Mouse (Mus musculus): ENCODE measurements around the gene Slamf9. TPM values are rescaled to one million over a fixed set of nuclear protein-coding genes. Genes with fewer than 3 reads are reported as not detected.

Slamf9 gene
- polyA plus RNA-seq, 1 experiment from 2014 or later, result not detected

DNA sequence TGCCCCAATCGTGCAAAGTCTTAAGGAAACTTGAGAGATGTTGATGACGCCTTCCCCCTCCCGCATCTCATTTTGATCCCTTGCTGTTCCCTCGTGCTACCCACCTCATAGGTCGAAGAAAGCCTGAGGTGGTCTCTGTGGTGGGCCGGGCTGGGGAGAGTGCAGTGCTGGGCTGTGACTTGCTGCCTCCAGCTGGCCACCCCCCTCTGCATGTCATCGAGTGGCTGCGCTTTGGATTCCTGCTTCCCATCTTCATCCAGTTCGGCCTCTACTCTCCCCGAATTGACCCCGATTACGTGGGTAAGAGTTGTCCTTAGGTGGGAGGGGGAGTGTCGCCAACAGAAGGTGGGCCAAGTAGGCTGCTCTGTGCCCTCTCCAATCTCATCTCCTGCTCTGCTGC lies 9.5 kb downstream of the Slamf9 start:
- peak overlapping the region; percentile 40 for H3K9ac ChIP-seq (replicated peaks; ENCODE audit: low read depth, low read length)
- no peaks in the 10 kb centered on the region for H3K36me3 ChIP-seq (ENCODE audit: control insufficient read depth, insufficient read depth)
- H3K4me2 ChIP-seq (ENCODE audit: low read length), result peak overlapping the region; percentile 89
- H3K9me3 ChIP-seq (ENCODE audit: control insufficient read depth, low read length), result no peaks in the 10 kb centered on the region
- WGBS, result 46% methylated on average over 13 of the region's 13 CpGs
- peak overlapping the region; percentile 52 for H3K4me3 ChIP-seq (replicated peaks; ENCODE audit: low read length)
- no peaks in the 10 kb centered on the region for H3K27me3 ChIP-seq (replicated peaks; ENCODE audit: control insufficient read depth, insufficient read depth, low read length)
- H3K4me1 ChIP-seq (replicated peaks; ENCODE audit: control insufficient read depth, insufficient read depth, low read length), result peaks cover 62% of the 10 kb centered on the region
- H3K27ac ChIP-seq (ENCODE audit: low read length), result no peak overlapping the region
- no peak for ATAC-seq

DNA sequence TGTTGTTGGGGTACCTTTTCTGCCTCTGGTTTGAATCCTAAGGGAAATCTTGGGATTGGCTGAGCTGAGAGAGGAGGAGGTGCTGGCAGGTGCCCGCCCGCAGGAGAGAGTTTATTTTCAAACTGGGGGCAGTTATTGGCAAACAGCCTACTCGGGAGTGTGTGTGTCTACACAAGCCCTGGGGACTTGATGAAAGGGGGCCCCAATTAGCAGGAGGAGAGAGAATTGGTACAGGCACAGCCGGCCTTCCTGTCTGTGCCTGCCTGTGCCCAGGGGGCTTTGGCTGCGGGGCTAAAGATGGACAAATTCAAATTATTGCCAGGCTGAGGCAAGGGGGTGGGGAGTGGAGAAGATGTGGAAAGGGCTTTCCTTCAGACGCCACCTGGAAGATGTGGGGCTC lies 10.7 kb downstream of the Slamf9 start:
- peaks cover 68% of the 10 kb centered on the region for H3K4me1 ChIP-seq (replicated peaks; ENCODE audit: control insufficient read depth, insufficient read depth, low read length)
- no peaks in the 10 kb centered on the region for H3K27me3 ChIP-seq (replicated peaks; ENCODE audit: control insufficient read depth, insufficient read depth, low read length)
- peak overlapping the region; percentile 14; the same call in 1 of the 2 replicates for H3K27ac ChIP-seq (ENCODE audit: low read length)
- peak overlapping the region; percentile 89 for H3K4me2 ChIP-seq (ENCODE audit: low read length)
- H3K9me3 ChIP-seq (ENCODE audit: control insufficient read depth, low read length), result no peaks in the 10 kb centered on the region
- ATAC-seq, result no peak
- 4% methylated on average over 6 of the region's 6 CpGs for WGBS
- peak overlapping the region; percentile 40 for H3K9ac ChIP-seq (replicated peaks; ENCODE audit: low read depth, low read length)
- H3K4me3 ChIP-seq (replicated peaks; ENCODE audit: low read length), result peak overlapping the region; percentile 52
- no peaks in the 10 kb centered on the region for H3K36me3 ChIP-seq (ENCODE audit: control insufficient read depth, insufficient read depth)

DNA sequence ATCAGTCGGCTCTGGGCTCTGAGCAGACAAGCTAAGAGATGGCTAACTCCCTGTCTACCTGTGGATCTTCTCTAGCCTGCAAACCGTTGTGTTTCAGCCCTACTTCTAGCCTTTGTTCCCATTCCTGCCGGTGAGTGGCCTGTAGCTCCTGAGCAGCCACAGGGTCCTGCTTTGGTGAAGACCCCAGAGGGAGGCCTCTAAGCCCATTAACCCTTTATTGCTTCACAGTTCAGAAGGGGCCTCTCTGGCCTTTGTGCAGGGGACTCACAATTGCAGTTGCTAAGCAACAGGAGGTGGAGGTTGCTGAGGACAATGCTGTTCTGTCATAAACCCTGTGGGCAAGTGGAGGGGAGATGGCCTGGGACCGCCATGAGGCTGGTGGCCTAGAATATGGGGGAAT lies 11.1 kb downstream of the Slamf9 start:
- Histone ChIP-seq H3K4me2 (ENCODE audit: low read length) (peak overlapping the region; percentile 89), H3K27ac (ENCODE audit: low read length) (no peak overlapping the region; the same call in 1 of the 2 replicates), H3K9ac (replicated peaks; ENCODE audit: low read depth, low read length) (peak overlapping the region; percentile 40), H3K9me3 (ENCODE audit: control insufficient read depth, low read length) (no peaks in the 10 kb centered on the region), H3K4me3 (replicated peaks; ENCODE audit: low read length) (peak overlapping the region; percentile 52), H3K27me3 (replicated peaks; ENCODE audit: control insufficient read depth, insufficient read depth, low read length) (no peaks in the 10 kb centered on the region), H3K4me1 (replicated peaks; ENCODE audit: control insufficient read depth, insufficient read depth, low read length) (peaks cover 64% of the 10 kb centered on the region), H3K36me3 (ENCODE audit: control insufficient read depth, insufficient read depth) (no peaks in the 10 kb centered on the region)
- ATAC-seq, result no peak
- 8% methylated on average over 4 of the region's 4 CpGs for WGBS

DNA sequence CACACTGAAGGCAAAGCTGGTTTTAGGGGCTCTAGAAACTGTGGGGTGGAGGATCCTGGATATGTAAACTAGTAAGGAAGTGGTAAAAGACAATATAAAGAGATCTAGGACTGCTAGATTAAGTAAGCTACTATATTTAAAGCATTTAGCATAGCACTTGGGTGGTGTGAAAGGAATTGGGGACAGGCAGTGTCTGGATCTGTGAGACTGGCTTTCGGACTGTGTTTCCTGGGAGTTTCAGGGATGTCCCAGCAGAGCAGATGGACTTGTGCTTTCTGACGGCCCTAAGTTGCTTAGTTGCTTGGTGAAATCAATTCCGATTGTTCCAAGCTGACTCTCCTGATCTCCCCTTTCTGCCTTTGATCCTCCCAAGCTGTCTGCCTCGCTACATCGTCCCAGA lies 11.5 kb downstream of the Slamf9 start:
- Histone ChIP-seq H3K27me3 (replicated peaks; ENCODE audit: control insufficient read depth, insufficient read depth, low read length) (no peaks in the 10 kb centered on the region), H3K4me1 (replicated peaks; ENCODE audit: control insufficient read depth, insufficient read depth, low read length) (peaks cover 61% of the 10 kb centered on the region), H3K36me3 (ENCODE audit: control insufficient read depth, insufficient read depth) (no peaks in the 10 kb centered on the region), H3K4me2 (ENCODE audit: low read length) (peak overlapping the region; percentile 89), H3K27ac (ENCODE audit: low read length) (no peak overlapping the region), H3K9me3 (ENCODE audit: control insufficient read depth, low read length) (no peaks in the 10 kb centered on the region), H3K9ac (replicated peaks; ENCODE audit: low read depth, low read length) (peak overlapping the region; percentile 40; the same call in 1 of the 2 replicates), H3K4me3 (replicated peaks; ENCODE audit: low read length) (peak overlapping the region; percentile 52)
- ATAC-seq, result no peak
- 19% methylated on average over 5 of the region's 5 CpGs for WGBS

DNA sequence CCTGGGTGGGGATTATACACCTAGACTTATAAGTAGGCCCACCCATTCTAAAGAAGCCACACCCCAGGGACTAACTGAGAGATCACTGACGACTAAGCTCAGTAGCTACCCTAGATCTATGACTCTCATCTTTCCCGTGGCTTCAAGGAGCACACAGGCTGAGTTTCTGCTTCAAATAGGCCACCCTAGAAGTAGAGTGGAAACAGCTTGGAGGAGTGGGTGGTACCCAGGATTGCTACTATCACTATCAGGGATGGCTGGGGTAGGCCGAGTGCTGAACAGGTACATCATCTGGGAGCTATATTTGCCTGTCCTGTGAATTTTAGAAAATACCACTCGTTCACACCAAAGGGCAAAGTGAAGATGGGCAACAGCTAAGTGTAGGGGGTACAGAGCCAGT lies 12.7 kb downstream of the Slamf9 start:
- H3K4me1 ChIP-seq (replicated peaks; ENCODE audit: control insufficient read depth, insufficient read depth, low read length), result peaks cover 58% of the 10 kb centered on the region
- H3K36me3 ChIP-seq (ENCODE audit: control insufficient read depth, insufficient read depth), result no peaks in the 10 kb centered on the region; the same call in 1 of the 2 replicates
- no peak overlapping the region for H3K27ac ChIP-seq (ENCODE audit: low read length)
- 79% methylated on average over 4 of the region's 4 CpGs for WGBS
- H3K27me3 ChIP-seq (replicated peaks; ENCODE audit: control insufficient read depth, insufficient read depth, low read length), result no peaks in the 10 kb centered on the region
- H3K4me2 ChIP-seq (ENCODE audit: low read length), result no peak overlapping the region
- H3K9me3 ChIP-seq (ENCODE audit: control insufficient read depth, low read length), result no peaks in the 10 kb centered on the region
- H3K9ac ChIP-seq (replicated peaks; ENCODE audit: low read depth, low read length), result no peak overlapping the region
- H3K4me3 ChIP-seq (replicated peaks; ENCODE audit: low read length), result no peak overlapping the region
- ATAC-seq, result no peak

DNA sequence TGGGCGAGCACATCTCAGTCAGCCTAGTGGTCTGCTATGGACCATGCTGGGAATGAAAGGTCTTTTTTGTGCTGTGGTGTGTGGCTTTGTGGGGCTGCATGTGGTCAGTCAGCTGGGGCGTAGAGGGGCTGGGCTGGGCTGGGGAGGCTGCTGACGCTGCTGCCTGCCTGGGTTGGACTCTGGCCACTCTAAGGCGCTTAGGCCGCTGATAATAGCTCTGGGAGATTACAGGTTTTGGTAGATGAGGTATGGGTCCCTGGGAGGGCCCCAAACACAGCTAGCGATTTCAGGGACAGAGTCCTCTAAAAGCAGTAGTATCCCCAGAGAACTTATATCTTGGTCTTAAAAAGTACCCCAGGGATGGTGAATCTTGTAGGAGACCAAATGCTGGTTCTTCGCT lies 13.7 kb downstream of the Slamf9 start:
- H3K9me3 ChIP-seq (ENCODE audit: control insufficient read depth, low read length), result no peaks in the 10 kb centered on the region
- no peak overlapping the region for H3K9ac ChIP-seq (replicated peaks; ENCODE audit: low read depth, low read length)
- H3K27ac ChIP-seq (ENCODE audit: low read length), result no peak overlapping the region
- 74% methylated on average over 7 of the region's 7 CpGs for WGBS
- peaks cover 5% of the 10 kb centered on the region; the same call in 1 of the 2 replicates for H3K36me3 ChIP-seq (ENCODE audit: control insufficient read depth, insufficient read depth)
- no peak for ATAC-seq
- peaks cover 48% of the 10 kb centered on the region for H3K4me1 ChIP-seq (replicated peaks; ENCODE audit: control insufficient read depth, insufficient read depth, low read length)
- no peaks in the 10 kb centered on the region for H3K27me3 ChIP-seq (replicated peaks; ENCODE audit: control insufficient read depth, insufficient read depth, low read length)
- no peak overlapping the region for H3K4me3 ChIP-seq (replicated peaks; ENCODE audit: low read length)
- H3K4me2 ChIP-seq (ENCODE audit: low read length), result no peak overlapping the region

DNA sequence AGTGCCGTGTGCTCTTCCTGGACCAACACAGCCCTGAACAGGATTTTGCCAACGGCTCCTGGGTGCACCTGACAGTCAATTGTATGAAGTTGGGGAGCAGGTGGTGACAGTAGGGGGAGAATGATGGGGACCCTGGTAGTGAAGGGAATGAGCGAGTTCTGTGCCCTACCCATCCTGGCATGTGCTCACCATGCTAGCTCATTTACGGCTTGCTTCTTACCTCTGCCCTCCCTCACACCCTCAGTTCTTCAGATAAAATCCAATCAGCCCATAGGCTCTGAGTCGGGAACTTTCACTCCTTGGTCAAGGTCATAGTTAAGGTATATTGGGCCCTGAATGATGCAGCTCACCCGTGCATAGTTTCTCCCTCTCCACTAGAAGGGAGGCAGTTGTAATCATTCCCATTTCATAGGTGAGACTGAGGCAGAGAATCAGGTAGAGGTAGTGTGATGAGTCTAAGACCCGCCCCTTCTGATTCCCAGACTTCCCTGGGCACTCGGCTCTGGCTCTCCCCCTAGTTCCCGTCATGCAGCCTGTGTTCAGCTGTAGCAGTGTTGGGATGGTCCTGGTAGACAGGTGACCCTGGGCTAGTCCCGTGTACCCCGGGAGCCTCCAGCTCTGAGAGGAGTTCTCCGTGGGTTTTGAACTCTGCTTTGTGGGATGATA lies 14.6 kb downstream of the Slamf9 start:
- Histone ChIP-seq H3K36me3 (ENCODE audit: control insufficient read depth, insufficient read depth) (peaks cover 7% of the 10 kb centered on the region; the same call in 1 of the 2 replicates), H3K27me3 (replicated peaks; ENCODE audit: control insufficient read depth, insufficient read depth, low read length) (no peaks in the 10 kb centered on the region), H3K4me2 (ENCODE audit: low read length) (peak overlapping the region; percentile 46; the same call in 1 of the 2 replicates), H3K9ac (replicated peaks; ENCODE audit: low read depth, low read length) (no peak overlapping the region), H3K4me1 (replicated peaks; ENCODE audit: control insufficient read depth, insufficient read depth, low read length) (peaks cover 39% of the 10 kb centered on the region), H3K9me3 (ENCODE audit: control insufficient read depth, low read length) (no peaks in the 10 kb centered on the region), H3K4me3 (replicated peaks; ENCODE audit: low read length) (no peak overlapping the region), H3K27ac (ENCODE audit: low read length) (no peak overlapping the region)
- WGBS, result 58% methylated on average over 12 of the region's 12 CpGs
- ATAC-seq, result peak; percentile 24

DNA sequence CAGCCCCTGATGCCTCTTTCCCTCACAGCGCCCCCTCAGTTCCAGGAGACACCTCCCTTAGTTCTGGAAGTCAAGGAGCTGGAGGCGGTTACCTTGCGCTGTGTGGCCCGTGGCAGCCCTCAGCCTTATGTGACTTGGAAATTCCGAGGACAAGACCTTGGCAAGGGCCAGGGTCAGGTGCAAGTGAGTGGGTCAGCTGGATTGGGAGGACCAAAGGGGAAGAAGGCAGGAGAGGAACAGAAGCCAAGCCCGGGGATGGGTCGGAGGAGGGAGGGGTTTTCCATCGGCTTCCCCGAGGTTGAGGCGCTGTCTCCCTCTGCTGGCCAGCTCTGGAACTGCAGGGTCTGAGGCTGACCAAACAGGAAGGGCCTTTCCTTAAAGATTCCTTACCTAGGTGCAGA lies 15.1 kb downstream of the Slamf9 start:
- H3K36me3 ChIP-seq (ENCODE audit: control insufficient read depth, insufficient read depth), result peaks cover 10% of the 10 kb centered on the region; the same call in 1 of the 2 replicates
- no peaks in the 10 kb centered on the region for H3K27me3 ChIP-seq (replicated peaks; ENCODE audit: control insufficient read depth, insufficient read depth, low read length)
- peaks cover 33% of the 10 kb centered on the region for H3K4me1 ChIP-seq (replicated peaks; ENCODE audit: control insufficient read depth, insufficient read depth, low read length)
- 7% methylated on average over 10 of the region's 10 CpGs for WGBS
- H3K9me3 ChIP-seq (ENCODE audit: control insufficient read depth, low read length), result no peaks in the 10 kb centered on the region
- H3K4me2 ChIP-seq (ENCODE audit: low read length), result peak overlapping the region; percentile 46
- peak overlapping the region; percentile 22; the same call in 1 of the 2 replicates for H3K4me3 ChIP-seq (replicated peaks; ENCODE audit: low read length)
- H3K27ac ChIP-seq (ENCODE audit: low read length), result no peak overlapping the region
- H3K9ac ChIP-seq (replicated peaks; ENCODE audit: low read depth, low read length), result no peak overlapping the region; the same call in 1 of the 2 replicates
- ATAC-seq, result peak; percentile 29

DNA sequence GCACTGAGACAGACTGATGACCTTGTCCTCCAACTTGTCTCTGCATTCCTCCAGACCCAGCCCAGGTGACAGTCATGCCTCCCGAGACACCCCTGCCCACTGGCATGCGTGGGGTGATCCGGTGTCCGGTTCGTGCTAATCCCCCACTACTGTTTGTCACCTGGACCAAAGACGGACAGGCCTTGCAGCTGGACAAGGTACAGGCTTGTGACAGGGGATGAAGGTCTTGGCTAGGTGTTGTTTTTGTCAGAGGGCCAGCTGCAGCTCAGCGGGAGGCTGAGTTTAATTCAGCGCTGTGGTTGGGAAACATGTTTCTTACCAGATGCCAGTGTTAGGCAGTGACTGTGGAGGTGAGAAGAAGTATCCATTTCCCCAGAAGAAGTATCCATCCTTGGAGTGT lies 16.9 kb downstream of the Slamf9 start:
- 92% methylated on average over 8 of the region's 8 CpGs for WGBS
- no peak for ATAC-seq
- Histone ChIP-seq H3K27ac (ENCODE audit: low read length) (no peak overlapping the region), H3K9ac (replicated peaks; ENCODE audit: low read depth, low read length) (no peak overlapping the region), H3K4me3 (replicated peaks; ENCODE audit: low read length) (no peak overlapping the region), H3K9me3 (ENCODE audit: control insufficient read depth, low read length) (no peaks in the 10 kb centered on the region), H3K4me2 (ENCODE audit: low read length) (no peak overlapping the region), H3K36me3 (ENCODE audit: control insufficient read depth, insufficient read depth) (peaks cover 23% of the 10 kb centered on the region), H3K27me3 (replicated peaks; ENCODE audit: control insufficient read depth, insufficient read depth, low read length) (no peaks in the 10 kb centered on the region), H3K4me1 (replicated peaks; ENCODE audit: control insufficient read depth, insufficient read depth, low read length) (peaks cover 16% of the 10 kb centered on the region)

Data from forebrain, embryonic 16.5 days (tissue).